Mouse (Mus musculus): ENCODE results near the gene Cdkn1c. TPM values are rescaled to one million over a fixed set of nuclear protein-coding genes. Genes with fewer than 3 reads are reported as not detected.

Gene Cdkn1c
- total and polyA plus RNA-seq, 3 experiments: 10.0 to 11.9 TPM; not detected in 1

DNA sequence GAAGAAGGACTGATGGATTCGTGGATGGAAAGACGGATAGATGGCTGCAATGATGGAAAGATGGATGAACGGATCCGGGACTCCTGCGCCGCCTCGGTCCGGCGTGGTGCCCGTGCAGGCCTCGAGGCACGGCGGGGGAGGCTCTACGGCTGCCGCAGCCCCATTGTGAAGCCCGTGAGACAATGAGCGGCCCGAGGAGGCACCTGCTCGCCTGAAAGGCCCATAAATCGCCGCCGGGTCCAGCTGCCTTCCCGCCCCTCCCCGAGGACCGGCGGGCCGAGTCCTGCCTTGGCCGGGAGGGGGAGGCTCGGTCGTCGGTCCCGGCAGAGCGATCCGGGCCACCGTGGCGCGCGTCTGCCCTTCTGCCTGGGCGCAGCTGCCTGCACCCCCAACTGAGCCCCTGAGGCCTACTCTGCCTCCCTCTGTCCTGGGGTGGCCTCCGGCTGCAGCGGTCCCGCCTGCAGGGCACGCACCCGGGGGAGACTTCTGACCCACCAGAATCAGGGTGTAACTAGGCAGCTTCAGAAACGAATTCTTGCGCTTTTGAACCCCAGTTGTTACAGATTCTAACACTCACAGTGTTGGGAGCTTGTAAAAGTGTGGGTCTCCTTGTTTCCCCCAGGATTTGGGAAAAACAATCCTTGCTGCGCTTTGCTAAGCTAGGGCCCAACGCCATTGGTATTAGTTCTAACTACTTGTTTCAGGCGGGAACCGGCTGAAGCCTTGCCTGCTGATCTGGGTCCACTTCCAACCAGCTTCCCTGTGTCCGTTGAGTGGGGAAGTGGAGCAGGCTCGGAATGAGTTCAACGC, 15.0 kb downstream of the Cdkn1c start:
- Histone ChIP-seq H3K27ac (ENCODE audit: control insufficient read depth, low read depth, low read length) (no peak overlapping the region), H3K4me3 (ENCODE audit: control insufficient read depth in 1 of 2, insufficient read depth in 1 of 2, low read depth in 2 of 2, low read length in 2 of 2) (no peak overlapping the region), H3K4me1 (ENCODE audit: control insufficient read depth in 1 of 2, insufficient read depth in 2 of 2, low read length in 2 of 2) (no peaks in the 10 kb centered on the region), H3K36me3 (ENCODE audit: control insufficient read depth in 1 of 2, insufficient read depth in 2 of 2, low read length in 2 of 2) (no peaks in the 10 kb centered on the region), H3K9me3 (replicated peaks; ENCODE audit: insufficient read depth, low read length) (no peaks in the 10 kb centered on the region), H3K9ac (ENCODE audit: control insufficient read depth, low read depth, low read length, poor library complexity, severe bottlenecking) (no peak overlapping the region), H3K27me3 (ENCODE audit: control insufficient read depth in 1 of 2, insufficient read depth in 2 of 2, low read length in 2 of 2) (peaks cover 0 to 1% of the 10 kb centered on the region in 2 experiments; a peak in 1 of 4 replicates), H3K79me2 (ENCODE audit: control insufficient read depth, insufficient read depth, low read length, poor library complexity) (no peaks in the 10 kb centered on the region)
- DNase-seq (ENCODE audit: low read depth, low spot score): no peak
- TF ChIP-seq TAL1 (IDR thresholded peaks at IDR 0.05; ENCODE audit: low read length) (no peak), MEF2A (IDR thresholded peaks at IDR 0.05; ENCODE audit: extremely low read depth, insufficient replicate concordance, low read depth, low read length, poor library complexity, severe bottlenecking) (no peak), ZMIZ1 (IDR thresholded peaks at IDR 0.05; ENCODE audit: low read depth, low read length) (no peak), USF1 (IDR thresholded peaks at IDR 0.05; ENCODE audit: low read depth, low read length) (no peak), POLR2AphosphoS5 (IDR thresholded peaks at IDR 0.05; ENCODE audit: borderline replicate concordance, low read depth, low read length) (no peak), JUND (IDR thresholded peaks at IDR 0.05; ENCODE audit: low read depth, low read length) (no peak), MXI1 (IDR thresholded peaks at IDR 0.05; ENCODE audit: low read depth, low read length) (no peak), ZKSCAN1 (IDR thresholded peaks at IDR 0.05; ENCODE audit: low read depth, low read length) (no peak), MYC (IDR thresholded peaks at IDR 0.05; ENCODE audit: low read depth, low read length) (no peak), CHD1 (IDR thresholded peaks at IDR 0.05; ENCODE audit: low read depth, low read length) (no peak), KAT2A (conservative IDR thresholded peaks at IDR 0.05; ENCODE audit: low read depth, low read length) (no peak), POLR2A (IDR thresholded peaks at IDR 0.05; ENCODE audit: control insufficient read depth in 1 of 2, insufficient read depth in 1 of 2, low read depth in 1 of 2, low read length in 2 of 2, poor library complexity in 1 of 2) (no peak)

- Histone ChIP-seq H3K36me3 (ENCODE audit: control insufficient read depth in 1 of 2, insufficient read depth in 2 of 2, low read length in 2 of 2) (no peaks in the 10 kb centered on the region), H3K79me2 (ENCODE audit: control insufficient read depth, insufficient read depth, low read length, poor library complexity) (no peaks in the 10 kb centered on the region), H3K27ac (ENCODE audit: control insufficient read depth, low read depth, low read length) (no peak overlapping the region), H3K27me3 (ENCODE audit: control insufficient read depth in 1 of 2, insufficient read depth in 2 of 2, low read length in 2 of 2) (peaks cover 0 to 1% of the 10 kb centered on the region in 2 experiments; a peak in 2 of 4 replicates), H3K4me1 (ENCODE audit: control insufficient read depth in 1 of 2, insufficient read depth in 2 of 2, low read length in 2 of 2) (no peaks in the 10 kb centered on the region), H3K9ac (ENCODE audit: control insufficient read depth, low read depth, low read length, poor library complexity, severe bottlenecking) (no peak overlapping the region), H3K4me3 (ENCODE audit: control insufficient read depth in 1 of 2, insufficient read depth in 1 of 2, low read depth in 2 of 2, low read length in 2 of 2) (no peak overlapping the region), H3K9me3 (replicated peaks; ENCODE audit: insufficient read depth, low read length) (no peaks in the 10 kb centered on the region)
- DNase-seq (ENCODE audit: low read depth, low spot score): no peak
- TF ChIP-seq POLR2A (IDR thresholded peaks at IDR 0.05; ENCODE audit: control insufficient read depth in 1 of 2, insufficient read depth in 1 of 2, low read depth in 1 of 2, low read length in 2 of 2, poor library complexity in 1 of 2) (no peak), KAT2A (conservative IDR thresholded peaks at IDR 0.05; ENCODE audit: low read depth, low read length) (no peak), MXI1 (IDR thresholded peaks at IDR 0.05; ENCODE audit: low read depth, low read length) (no peak), TCF12 (IDR thresholded peaks at IDR 0.05; ENCODE audit: low read depth, low read length) (no peak), NRF1 (IDR thresholded peaks at IDR 0.05; ENCODE audit: insufficient read depth, low read depth, low read length, poor library complexity, severe bottlenecking) (no peak), MYB (IDR thresholded peaks at IDR 0.05; ENCODE audit: low read depth, low read length) (no peak), CHD2 (IDR thresholded peaks at IDR 0.05; ENCODE audit: low read length) (no peak), HCFC1 (IDR thresholded peaks at IDR 0.05; ENCODE audit: low read depth, low read length) (no peak), TBP (IDR thresholded peaks at IDR 0.05; ENCODE audit: low read depth, low read length) (no peak), USF2 (IDR thresholded peaks at IDR 0.05; ENCODE audit: borderline replicate concordance in 1 of 2, insufficient read depth in 1 of 2, low read depth in 1 of 2, low read length in 2 of 2) (no peak), UBTF (IDR thresholded peaks at IDR 0.05; ENCODE audit: borderline replicate concordance, insufficient read depth, low read depth, low read length) (no peak)
These were observed 15.7 kb downstream of the Cdkn1c start for GRCm38 (mm10) chr7:143444955-143445648.

All from MEL (cell line).